Mouse (Mus musculus) lung, postnatal 0 days (tissue): ENCODE data around the gene Dmxl2.

Experiments used
- CTCF ChIP-seq: IDR thresholded peaks from 2 replicates; pipeline ENCODE4 v1.5.1; 2016; ENCODE audit warnings: antibody characterized with exemption, mild to moderate bottlenecking
- EP300 ChIP-seq: IDR thresholded peaks from 2 replicates; pipeline ENCODE4 v1.6.1; 2016; ENCODE audit warnings: antibody characterized with exemption, mild to moderate bottlenecking, control low read depth

DNA sequence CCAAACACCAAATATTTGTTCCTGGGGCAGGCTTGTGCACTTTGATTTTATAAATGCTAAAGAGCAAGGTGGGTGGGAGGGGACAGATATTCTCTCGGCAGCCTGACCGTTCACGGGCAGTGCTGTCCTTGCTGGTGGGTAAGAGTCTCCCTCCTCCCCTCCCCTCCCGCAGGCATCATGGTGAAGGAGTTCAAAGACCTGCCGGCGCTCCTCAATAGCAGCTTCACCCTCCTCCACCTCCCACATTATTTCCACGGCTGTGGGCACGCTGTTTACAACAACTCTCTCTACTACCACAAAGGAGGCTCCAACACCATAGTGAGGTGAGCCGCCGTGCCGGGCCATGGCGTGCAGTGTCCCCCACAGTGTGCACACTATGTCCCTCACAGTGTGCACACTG is 165.8 kb downstream of the Dmxl2 start:
- TF ChIP-seq CTCF (no peak), EP300 (no peak)
